Mouse (Mus musculus) left cerebral cortex, postnatal 14 days (tissue): ENCODE results near the gene Wwox. TPM values are rescaled to one million over a fixed set of nuclear protein-coding genes. Genes with fewer than 3 reads are reported as not detected.

Experiments used
- DNase-seq, 2 experiments: peaks; one replicate each; pipeline ENCODE4 v3.0.0; 2021 to 2022; ENCODE audit warnings: low spot score in 2 of 2, mixed read lengths in 1 of 2
- intact Hi-C: fragments of 180-260 bp; cut with DNase I; formaldehyde crosslinking; loops from one replicate; pipeline ENCODE4 v1.15.1; 2025
- total RNA-seq, 2 experiments: library from RNA; stranded (reverse); gene quantifications; 2 replicates each; pipeline ENCODE4 v1.2.3; 2021

The Wwox gene
- total RNA-seq, 2 experiments from 2014 or later = 11.9 to 12.0 TPM

GRCm38 (mm10) chr8:114686462-114686861 is 247.0 kb downstream of the Wwox start:
- intact Hi-C loops = no loop called here
- DNase-seq = no peak

GRCm38 (mm10) chr8:114688732-114689131 is 249.3 kb downstream of the Wwox start:
- no peak for DNase-seq
- intact Hi-C loops = no loop called here

- intact Hi-C loops = no loop called here
- peak; percentile 9 to 35 for DNase-seq
Observed at GRCm38 (mm10) chr8:114694566-114695198, 255.2 kb downstream of the Wwox start.

- intact Hi-C loops = no loop called here
- DNase-seq = no peak
Observed at GRCm38 (mm10) chr8:114703517-114703916, 264.1 kb downstream of the Wwox start.

GRCm38 (mm10) chr8:114707538-114708138 is 268.2 kb downstream of the Wwox start:
- no peak for DNase-seq
- intact Hi-C loops = no loop called here

GRCm38 (mm10) chr8:114715318-114716070 is 276.0 kb downstream of the Wwox start:
- no peak for DNase-seq
- intact Hi-C loops = no loop called here

- DNase-seq = no peak
- intact Hi-C loops = no loop called here
Observed at GRCm38 (mm10) chr8:114716546-114717255, 277.2 kb downstream of the Wwox start.

GRCm38 (mm10) chr8:114718821-114719220 is 279.4 kb downstream of the Wwox start:
- DNase-seq = no peak
- intact Hi-C loops = no loop called here

GRCm38 (mm10) chr8:114722611-114723010 is 283.2 kb downstream of the Wwox start:
- intact Hi-C loops = no loop called here
- DNase-seq = no peak

GRCm38 (mm10) chr8:114731260-114732140 is 292.0 kb downstream of the Wwox start:
- intact Hi-C loops = no loop called here

GRCm38 (mm10) chr8:114743185-114743915 is 303.9 kb downstream of the Wwox start:
- intact Hi-C loops = no loop called here

More at GRCm38 (mm10) chr8:114731260-114732140, 292.0 kb downstream of the Wwox start:
- no peak for DNase-seq

GRCm38 (mm10) chr8:114746373-114746772 is 306.9 kb downstream of the Wwox start:
- intact Hi-C loops = no loop called here
- DNase-seq = no peak

More at GRCm38 (mm10) chr8:114743185-114743915, 303.9 kb downstream of the Wwox start:
- no peak for DNase-seq

GRCm38 (mm10) chr8:114751376-114752135 is 312.1 kb downstream of the Wwox start:
- intact Hi-C loops = no loop called here
- no peak for DNase-seq

- intact Hi-C loops = no loop called here
Observed at GRCm38 (mm10) chr8:114759621-114760020, 320.2 kb downstream of the Wwox start.

GRCm38 (mm10) chr8:114768536-114768935 is 329.1 kb downstream of the Wwox start:
- no peak for DNase-seq
- intact Hi-C loops = no loop called here

More at GRCm38 (mm10) chr8:114759621-114760020, 320.2 kb downstream of the Wwox start:
- DNase-seq = no peak

- peak; percentile 58 to 79 for DNase-seq
Observed at GRCm38 (mm10) chr8:114770856-114771776, 331.7 kb downstream of the Wwox start.

More at GRCm38 (mm10) chr8:114770856-114771776, 331.7 kb downstream of the Wwox start:
- intact Hi-C loops = loop anchor here (2.0 to 10.0 kb wide), 3 partner anchors 200 to 936 kb away; partner anchors contain the start of gene Maf
